8 mouse cellular contexts compared by ENCODE assay signal in the genomic region with DNA sequence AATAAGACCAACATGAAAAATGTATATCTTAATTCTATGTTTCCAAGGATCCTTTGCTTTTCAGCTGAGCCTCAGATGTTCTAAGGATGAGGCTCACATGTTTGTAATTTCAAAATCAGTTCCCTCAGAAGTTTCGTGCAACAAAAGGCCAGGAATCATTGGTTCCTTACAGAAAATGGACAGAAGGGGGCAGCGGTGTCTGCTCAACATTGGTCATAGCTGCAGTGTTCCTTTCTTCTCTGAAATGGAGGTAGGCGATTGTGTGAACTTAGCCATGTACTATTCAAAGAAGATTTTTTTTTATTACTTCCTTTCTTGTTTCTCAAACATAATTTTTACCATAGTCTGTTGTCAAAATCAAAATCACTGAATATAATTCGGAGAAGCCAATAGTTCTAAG.
DNase-seq lines count a peak whose midpoint lies in the region; ATAC-seq and TF ChIP-seq lines count a peak whose summit lies in the region.

No protein-coding gene starts in this region.

- no peak overlapping the region for H3K4me3 ChIP-seq in limb, embryonic 14.5 days (replicated peaks; ENCODE audit: low read length)

- no peaks in the 10 kb centered on the region for H3K27me3 ChIP-seq in limb, embryonic 14.5 days (ENCODE audit: control insufficient read depth, insufficient read depth, low read length)

- H3K4me2 ChIP-seq in limb, embryonic 14.5 days (replicated peaks; ENCODE audit: low read depth, low read length, severe bottlenecking) = no peak overlapping the region

- H3K27ac ChIP-seq in limb, embryonic 14.5 days (replicated peaks; ENCODE audit: low read depth, low read length) = no peak overlapping the region

- no peaks in the 10 kb centered on the region for H3K4me1 ChIP-seq in limb, embryonic 14.5 days (ENCODE audit: control insufficient read depth, insufficient read depth, low read length)

- H3K36me3 ChIP-seq in limb, embryonic 14.5 days (ENCODE audit: control insufficient read depth, insufficient read depth, low read length) = no peaks in the 10 kb centered on the region

- intact Hi-C loops in heart, postnatal 36 days (cut with DNase I) = loop anchor here (2.0 to 10.0 kb wide), 3 partner anchors 1418 to 1768 kb away; partner anchors contain the start of gene Pitrm1

- ATAC-seq in cerebellum, adult (ENCODE audit: insufficient number of reproducible peaks, low FRiP score, low TSS enrichment) = no peak
- no peak for ATAC-seq in limb, embryonic 14.5 days (ENCODE audit: low FRiP score, low read depth)

- no peaks in the 10 kb centered on the region for H3K9me3 ChIP-seq in limb, embryonic 14.5 days (ENCODE audit: control insufficient read depth, low read length)

- WGBS in limb, embryonic 14.5 days = 37% methylated on average over 4 of the region's 4 CpGs

- peak; percentile 8 to 10 for DNase-seq in cerebellum, postnatal 36 days
- DNase-seq in ovary, postnatal 14 days (ENCODE audit: low spot score) = peak; percentile 34
- DNase-seq in ovary, adult 18-20 months (ENCODE audit: low spot score) = no peak
- DNase-seq in adrenal gland, postnatal 36 days = peak; percentile 57 to 74
- peak; percentile 68 to 69 for DNase-seq in heart, postnatal 36 days
- peak; percentile 60 for DNase-seq in limb, embryonic 14.5 days (ENCODE audit: low spot score)
- peak; percentile 9 for DNase-seq in testis, postnatal 14 days (ENCODE audit: low spot score)

- TF ChIP-seq POLR2A in limb, embryonic 14.5 days (IDR thresholded peaks at IDR 0.05; ENCODE audit: borderline replicate concordance, extremely low read depth, insufficient read depth, insufficient read length) = no peak

- no peak overlapping the region for H3K9ac ChIP-seq in limb, embryonic 14.5 days (ENCODE audit: low read depth, low read length, severe bottlenecking)
